Mouse (Mus musculus): Measurements from ENCODE around the gene Paqr9. TPM values are rescaled to one million over a fixed set of nuclear protein-coding genes. Genes with fewer than 3 reads are reported as not detected.

The Paqr9 gene
- total RNA-seq, 2 experiments from 2014 or later = 2.8 to 3.5 TPM

GRCm38 (mm10) chr9:95574116-95574515 lies 14.7 kb downstream of the Paqr9 start:
- DNase-seq (ENCODE audit: low spot score in 2 of 2) = no peak

- DNase-seq (ENCODE audit: low spot score in 2 of 2) = no peak
Measured at GRCm38 (mm10) chr9:95577502-95577901, 18.0 kb downstream of the Paqr9 start.

- no peak for DNase-seq (ENCODE audit: low spot score in 2 of 2)
Measured at GRCm38 (mm10) chr9:95578366-95578895, 19.0 kb downstream of the Paqr9 start.

- no peak for DNase-seq (ENCODE audit: low spot score in 2 of 2)
Measured at GRCm38 (mm10) chr9:95581021-95581757, 21.7 kb downstream of the Paqr9 start.

- DNase-seq (ENCODE audit: low spot score in 2 of 2) = no peak
Measured at GRCm38 (mm10) chr9:95581758-95582515, 22.5 kb downstream of the Paqr9 start.

- DNase-seq (ENCODE audit: low spot score in 2 of 2) = no peak
Measured at GRCm38 (mm10) chr9:95582555-95582954, 23.1 kb downstream of the Paqr9 start.

GRCm38 (mm10) chr9:95586046-95586445 lies 26.6 kb downstream of the Paqr9 start:
- DNase-seq (ENCODE audit: low spot score in 2 of 2) = no peak

GRCm38 (mm10) chr9:95588070-95588469 lies 28.6 kb downstream of the Paqr9 start:
- no peak for DNase-seq (ENCODE audit: low spot score in 2 of 2)

GRCm38 (mm10) chr9:95594291-95594690 lies 34.8 kb downstream of the Paqr9 start:
- no peak for DNase-seq (ENCODE audit: low spot score in 2 of 2)

- DNase-seq (ENCODE audit: low spot score in 2 of 2) = no peak
Measured at GRCm38 (mm10) chr9:95597466-95598178, 38.2 kb downstream of the Paqr9 start.

- no peak for DNase-seq (ENCODE audit: low spot score in 2 of 2)
Measured at GRCm38 (mm10) chr9:95598179-95598721, 38.8 kb downstream of the Paqr9 start.

GRCm38 (mm10) chr9:95599399-95599798 lies 39.9 kb downstream of the Paqr9 start:
- no peak for DNase-seq (ENCODE audit: low spot score in 2 of 2)

GRCm38 (mm10) chr9:95602849-95603248 lies 43.4 kb downstream of the Paqr9 start:
- DNase-seq (ENCODE audit: low spot score in 2 of 2) = no peak

- no peak for DNase-seq (ENCODE audit: low spot score in 2 of 2)
Measured at GRCm38 (mm10) chr9:95603316-95603715, 43.9 kb downstream of the Paqr9 start.

GRCm38 (mm10) chr9:95607196-95607595 lies 47.7 kb downstream of the Paqr9 start:
- DNase-seq (ENCODE audit: low spot score in 2 of 2) = no peak

- no peak for DNase-seq (ENCODE audit: low spot score in 2 of 2)
Measured at GRCm38 (mm10) chr9:95612246-95612768, 52.9 kb downstream of the Paqr9 start.

- DNase-seq (ENCODE audit: low spot score in 2 of 2) = no peak
Measured at GRCm38 (mm10) chr9:95613426-95614127, 54.1 kb downstream of the Paqr9 start.

- no peak for DNase-seq (ENCODE audit: low spot score in 2 of 2)
Measured at GRCm38 (mm10) chr9:95614861-95615615, 55.6 kb downstream of the Paqr9 start.

GRCm38 (mm10) chr9:95615961-95616360 lies 56.5 kb downstream of the Paqr9 start:
- no peak for DNase-seq (ENCODE audit: low spot score in 2 of 2)

Measured in gastrocnemius, postnatal 4 days (tissue).